Mouse (Mus musculus): Measurements from ENCODE around the gene Gm20425.

- TF ChIP-seq TAL1 (IDR thresholded peaks at IDR 0.05; ENCODE audit: low read length) (no peak), GATA1 (IDR thresholded peaks at IDR 0.05; ENCODE audit: low read length) (no peak)
These were observed 62.1 kb downstream of the Gm20425 start for GRCm38 (mm10) chr9:103168046-103168445.
